Mouse (Mus musculus): ENCODE measurements around the gene Cobll1. TPM values are rescaled to one million over a fixed set of nuclear protein-coding genes. Genes with fewer than 3 reads are reported as not detected.

Cobll1 gene
- polyA plus RNA-seq, 1 experiment from 2014 or later, result 3.0 TPM

DNA sequence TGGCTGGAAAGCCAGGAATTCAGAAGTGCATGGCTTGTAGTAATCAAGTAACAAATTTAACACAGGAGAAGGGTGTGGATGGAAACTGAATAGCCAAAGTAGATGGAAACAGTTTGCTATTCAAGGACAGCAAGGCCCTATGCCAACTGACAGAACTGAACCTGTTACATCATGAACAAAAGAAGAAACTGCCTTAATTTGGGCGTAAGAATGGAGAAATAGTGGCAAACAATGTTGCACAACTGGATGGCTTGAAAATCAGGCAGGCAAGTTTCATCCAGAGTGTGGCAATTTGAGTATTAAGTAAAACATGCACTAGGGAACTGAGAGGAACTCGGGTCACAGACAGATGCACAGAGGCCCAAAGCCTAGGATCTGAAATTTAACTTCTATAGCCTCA, 137.8 kb downstream of the Cobll1 start:
- H3K27ac ChIP-seq, result no peak overlapping the region
- no peaks in the 10 kb centered on the region for H3K36me3 ChIP-seq
- H3K9me3 ChIP-seq, result no peaks in the 10 kb centered on the region
- no peak overlapping the region for H3K4me2 ChIP-seq (replicated peaks)
- no peak overlapping the region for H3K9ac ChIP-seq
- no peak overlapping the region for H3K4me3 ChIP-seq
- 77% methylated on average over 2 of the region's 2 CpGs for WGBS
- H3K27me3 ChIP-seq, result no peaks in the 10 kb centered on the region
- no peaks in the 10 kb centered on the region for H3K4me1 ChIP-seq
- ATAC-seq (ENCODE audit: low FRiP score, low read depth), result no peak

DNA sequence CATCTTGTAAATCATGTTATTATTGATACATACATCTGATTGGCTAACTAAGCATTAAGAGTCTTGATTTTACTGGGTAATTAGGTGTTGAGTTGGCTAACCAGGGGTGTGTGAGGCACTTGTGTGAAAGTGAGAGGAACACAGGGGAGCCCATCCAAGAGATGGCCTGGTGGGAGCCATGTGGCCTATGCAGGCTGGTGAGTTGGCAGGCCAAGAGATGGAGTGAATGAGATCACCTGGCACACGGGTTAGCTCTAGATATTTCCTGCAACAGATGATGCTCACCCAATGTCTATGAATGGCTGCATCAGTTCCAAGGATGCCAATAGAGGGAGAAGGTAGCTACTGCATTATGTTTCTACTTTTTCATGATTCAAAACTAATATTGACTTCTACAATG, 139.2 kb downstream of the Cobll1 start:
- H3K27ac ChIP-seq, result no peak overlapping the region
- 0 out of 2 replicates have a peak, but pooled peaks cover 1% of the 10 kb centered on the region for H3K4me1 ChIP-seq
- H3K9me3 ChIP-seq, result no peaks in the 10 kb centered on the region
- H3K4me2 ChIP-seq (replicated peaks), result no peak overlapping the region
- no peak for ATAC-seq (ENCODE audit: low FRiP score, low read depth)
- H3K36me3 ChIP-seq, result no peaks in the 10 kb centered on the region
- no peaks in the 10 kb centered on the region for H3K27me3 ChIP-seq
- H3K4me3 ChIP-seq, result no peak overlapping the region
- no peak overlapping the region for H3K9ac ChIP-seq
- WGBS, result 94% methylated on average over 1 of the region's 1 CpGs

DNA sequence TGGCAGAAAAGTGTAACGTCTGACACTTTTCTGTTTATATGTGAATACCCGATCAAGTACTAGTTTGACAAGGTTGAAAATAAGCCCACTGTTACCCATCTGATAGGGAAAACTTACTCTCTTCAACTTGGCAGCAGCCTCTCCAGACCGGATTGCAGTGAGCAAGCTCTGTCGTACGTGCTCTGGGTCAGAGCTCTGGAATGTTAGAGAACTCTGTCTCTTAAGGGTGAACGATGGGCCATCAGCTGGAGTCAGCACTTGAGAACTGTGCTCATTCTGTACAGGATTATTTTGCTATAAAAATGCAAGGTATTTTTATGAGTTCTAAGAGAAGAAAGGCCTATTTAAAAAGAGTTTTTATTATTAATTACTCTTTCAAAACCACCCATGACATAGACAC, 143.6 kb downstream of the Cobll1 start:
- Histone ChIP-seq H3K4me2 (replicated peaks) (no peak overlapping the region), H3K4me3 (no peak overlapping the region), H3K27ac (no peak overlapping the region), H3K36me3 (no peaks in the 10 kb centered on the region), H3K9ac (no peak overlapping the region), H3K9me3 (no peaks in the 10 kb centered on the region), H3K27me3 (no peaks in the 10 kb centered on the region), H3K4me1 (peaks cover 7% of the 10 kb centered on the region)
- WGBS, result 62% methylated on average over 6 of the region's 6 CpGs
- no peak for ATAC-seq (ENCODE audit: low FRiP score, low read depth)

DNA sequence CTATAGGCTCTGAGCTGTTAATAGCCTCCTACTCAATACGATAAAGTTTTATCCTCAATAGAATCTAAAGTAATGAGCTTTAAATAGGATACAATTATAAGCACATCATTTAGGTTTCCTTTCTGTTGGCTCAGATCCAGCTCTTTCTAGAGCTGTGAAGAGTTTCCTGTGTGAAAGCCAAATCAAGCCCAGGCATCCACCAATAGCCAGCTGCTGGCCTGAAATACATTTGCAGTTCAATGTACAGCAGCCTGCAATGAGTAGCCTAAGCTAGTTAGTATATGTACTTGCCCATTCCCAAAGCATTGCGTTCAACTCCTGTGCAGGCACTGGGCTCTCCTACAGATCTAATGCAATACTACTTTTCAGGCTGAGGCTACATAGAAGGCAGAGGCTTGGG, 145.2 kb downstream of the Cobll1 start:
- no peak overlapping the region for H3K27ac ChIP-seq
- peaks cover 7% of the 10 kb centered on the region for H3K4me1 ChIP-seq
- H3K36me3 ChIP-seq, result no peaks in the 10 kb centered on the region
- WGBS, result 67% methylated on average over 2 of the region's 2 CpGs
- no peaks in the 10 kb centered on the region for H3K27me3 ChIP-seq
- no peak overlapping the region for H3K4me2 ChIP-seq (replicated peaks)
- no peak for ATAC-seq (ENCODE audit: low FRiP score, low read depth)
- H3K9ac ChIP-seq, result no peak overlapping the region
- H3K9me3 ChIP-seq, result no peaks in the 10 kb centered on the region
- H3K4me3 ChIP-seq, result no peak overlapping the region

DNA sequence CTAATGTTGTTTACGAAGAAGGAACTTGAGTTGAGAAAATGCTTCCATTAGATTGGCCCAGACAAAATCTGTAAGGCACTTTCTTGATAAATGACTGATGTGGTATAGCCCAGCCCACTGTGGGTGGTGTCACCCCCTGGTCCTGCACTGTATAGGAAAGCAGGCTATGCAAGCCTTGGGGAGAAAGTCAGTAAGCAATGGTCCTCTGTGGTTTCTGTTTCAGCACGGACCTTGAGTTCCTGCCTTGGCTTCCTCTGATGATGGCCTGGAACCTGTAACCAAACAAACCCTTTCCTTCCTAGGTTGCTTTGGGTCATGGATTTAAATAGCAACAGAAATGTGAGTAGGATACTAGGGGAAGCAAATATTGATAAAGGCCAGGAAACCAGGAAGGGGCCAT, 148.2 kb downstream of the Cobll1 start:
- Histone ChIP-seq H3K4me2 (replicated peaks) (no peak overlapping the region), H3K36me3 (no peaks in the 10 kb centered on the region), H3K4me3 (no peak overlapping the region), H3K4me1 (peaks cover 7% of the 10 kb centered on the region), H3K9me3 (no peaks in the 10 kb centered on the region), H3K9ac (no peak overlapping the region), H3K27ac (no peak overlapping the region), H3K27me3 (no peaks in the 10 kb centered on the region)
- ATAC-seq (ENCODE audit: low FRiP score, low read depth), result no peak
- WGBS, result 83% methylated on average over 2 of the region's 2 CpGs

DNA sequence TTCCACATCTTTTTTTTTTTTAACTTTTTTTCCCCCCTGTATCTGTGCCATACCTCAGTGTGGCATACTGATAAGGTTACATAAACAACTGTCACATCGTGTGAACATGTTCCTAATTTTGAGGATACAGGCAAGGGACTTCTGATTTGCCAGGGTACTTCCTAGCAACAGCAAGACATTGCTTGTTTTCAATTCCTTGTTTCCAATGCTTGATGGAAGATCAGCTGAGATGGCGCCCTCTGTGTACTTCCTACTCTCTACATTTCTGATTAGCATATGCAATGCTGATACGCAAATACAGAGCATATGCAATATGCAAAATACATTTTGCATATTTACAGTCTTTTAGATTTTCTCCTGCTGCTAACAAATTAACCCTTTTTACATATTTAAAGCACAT, 152.0 kb downstream of the Cobll1 start:
- 82% methylated on average over 3 of the region's 3 CpGs for WGBS

DNA sequence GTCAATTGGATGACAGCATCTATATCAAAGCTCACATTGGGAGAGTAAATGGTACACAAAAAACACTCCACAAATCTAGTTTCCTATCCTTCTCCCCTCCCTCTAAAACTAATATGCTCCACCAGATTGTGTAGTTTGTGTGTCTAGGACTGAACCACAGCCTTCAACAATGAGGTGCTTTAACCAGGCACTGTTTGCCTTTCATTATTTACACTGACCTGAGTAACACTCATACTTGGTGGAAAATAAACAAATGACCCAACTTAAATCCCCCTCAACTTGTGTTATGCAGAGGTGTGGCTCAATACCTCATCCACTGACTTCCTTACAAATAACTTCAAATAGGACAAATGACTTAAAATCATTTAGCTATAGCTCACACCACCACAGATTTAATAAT, 155.8 kb downstream of the Cobll1 start:
- no peak overlapping the region for H3K9ac ChIP-seq
- no peaks in the 10 kb centered on the region for H3K27me3 ChIP-seq
- no peak overlapping the region for H3K27ac ChIP-seq
- no peak overlapping the region for H3K4me2 ChIP-seq (replicated peaks)
- H3K36me3 ChIP-seq, result no peaks in the 10 kb centered on the region
- no peaks in the 10 kb centered on the region for H3K4me1 ChIP-seq
- no peaks in the 10 kb centered on the region for H3K9me3 ChIP-seq
- H3K4me3 ChIP-seq, result no peak overlapping the region
- ATAC-seq (ENCODE audit: low FRiP score, low read depth), result no peak

More for the DNA sequence above, 152.0 kb downstream of the Cobll1 start:
- Histone ChIP-seq H3K4me1 (no peaks in the 10 kb centered on the region), H3K27me3 (no peaks in the 10 kb centered on the region), H3K9me3 (no peaks in the 10 kb centered on the region), H3K4me2 (replicated peaks) (no peak overlapping the region), H3K36me3 (no peaks in the 10 kb centered on the region), H3K27ac (no peak overlapping the region), H3K4me3 (no peak overlapping the region), H3K9ac (no peak overlapping the region)
- ATAC-seq (ENCODE audit: low FRiP score, low read depth), result no peak

DNA sequence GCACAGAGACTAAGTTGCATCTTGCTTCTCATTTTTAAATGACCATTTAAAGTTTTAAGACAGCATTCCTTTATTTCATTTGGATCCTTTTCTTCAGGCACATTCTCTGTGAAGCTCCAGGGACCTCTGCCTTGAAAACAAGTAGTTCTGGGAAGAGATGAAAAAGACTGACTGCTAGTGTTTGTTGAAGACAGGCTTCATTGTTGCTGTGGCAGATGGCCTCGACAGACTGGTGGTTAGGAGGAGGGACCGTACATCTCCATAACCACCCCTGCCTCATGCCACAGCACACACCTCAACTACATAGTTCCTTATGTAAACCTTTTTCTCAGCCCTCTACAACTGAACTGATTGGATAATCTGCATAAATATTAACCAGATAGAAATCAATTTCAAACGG, 161.7 kb downstream of the Cobll1 start:
- Histone ChIP-seq H3K27me3 (no peaks in the 10 kb centered on the region), H3K4me2 (replicated peaks) (no peak overlapping the region), H3K9ac (no peak overlapping the region), H3K27ac (no peak overlapping the region), H3K4me3 (no peak overlapping the region), H3K4me1 (no peaks in the 10 kb centered on the region), H3K9me3 (no peaks in the 10 kb centered on the region), H3K36me3 (no peaks in the 10 kb centered on the region)
- WGBS, result 75% methylated on average over 3 of the region's 3 CpGs
- ATAC-seq (ENCODE audit: low FRiP score, low read depth), result no peak

DNA sequence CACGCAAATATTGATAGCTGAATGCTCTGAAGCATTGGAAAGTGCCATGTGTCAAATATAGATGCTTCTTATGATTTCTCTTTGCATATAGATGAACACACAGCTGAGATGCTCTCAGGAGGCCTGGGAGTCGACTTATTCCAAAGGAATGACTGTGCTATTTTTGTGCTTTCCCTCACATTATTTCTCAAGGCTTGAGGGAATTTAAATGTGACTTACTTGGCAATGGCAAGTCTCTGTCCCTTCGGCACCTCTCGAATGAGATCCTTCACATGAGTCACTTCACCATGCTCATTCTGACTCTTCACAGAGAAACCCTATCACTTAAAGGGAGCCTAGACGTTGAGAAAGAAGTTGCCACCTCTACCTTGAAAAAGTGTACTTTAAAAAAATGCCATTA, 163.4 kb downstream of the Cobll1 start:
- Histone ChIP-seq H3K4me1 (no peaks in the 10 kb centered on the region), H3K27ac (no peak overlapping the region), H3K9ac (no peak overlapping the region), H3K4me2 (replicated peaks) (no peak overlapping the region), H3K27me3 (no peaks in the 10 kb centered on the region), H3K4me3 (no peak overlapping the region), H3K9me3 (no peaks in the 10 kb centered on the region), H3K36me3 (no peaks in the 10 kb centered on the region)
- WGBS, result 93% methylated on average over 5 of the region's 5 CpGs
- ATAC-seq (ENCODE audit: low FRiP score, low read depth), result no peak

DNA sequence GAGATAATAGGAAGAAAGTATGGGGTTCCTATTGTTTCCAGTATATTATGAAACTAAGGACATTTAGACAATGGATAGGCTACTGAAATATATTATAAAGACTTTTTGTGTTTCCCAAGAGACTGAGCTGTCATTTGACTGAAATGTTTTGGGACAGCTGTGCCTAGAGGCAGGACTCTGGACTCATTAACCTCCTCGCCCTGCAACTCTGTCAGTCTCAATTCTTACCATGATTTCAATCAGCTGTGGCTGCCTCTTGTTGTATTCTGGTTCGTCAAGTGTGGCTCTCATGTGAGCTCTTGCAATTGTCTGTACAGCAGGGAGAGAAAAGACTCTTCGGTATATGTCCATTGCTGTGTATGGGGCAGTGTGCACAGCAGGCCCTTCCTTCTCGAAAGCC, 163.8 kb downstream of the Cobll1 start:
- H3K4me2 ChIP-seq (replicated peaks), result no peak overlapping the region
- no peaks in the 10 kb centered on the region for H3K27me3 ChIP-seq
- no peak overlapping the region for H3K4me3 ChIP-seq
- H3K9ac ChIP-seq, result no peak overlapping the region
- H3K4me1 ChIP-seq, result no peaks in the 10 kb centered on the region
- WGBS, result 78% methylated on average over 4 of the region's 4 CpGs
- H3K36me3 ChIP-seq, result no peaks in the 10 kb centered on the region
- H3K27ac ChIP-seq, result no peak overlapping the region
- no peak for ATAC-seq (ENCODE audit: low FRiP score, low read depth)
- H3K9me3 ChIP-seq, result no peaks in the 10 kb centered on the region

DNA sequence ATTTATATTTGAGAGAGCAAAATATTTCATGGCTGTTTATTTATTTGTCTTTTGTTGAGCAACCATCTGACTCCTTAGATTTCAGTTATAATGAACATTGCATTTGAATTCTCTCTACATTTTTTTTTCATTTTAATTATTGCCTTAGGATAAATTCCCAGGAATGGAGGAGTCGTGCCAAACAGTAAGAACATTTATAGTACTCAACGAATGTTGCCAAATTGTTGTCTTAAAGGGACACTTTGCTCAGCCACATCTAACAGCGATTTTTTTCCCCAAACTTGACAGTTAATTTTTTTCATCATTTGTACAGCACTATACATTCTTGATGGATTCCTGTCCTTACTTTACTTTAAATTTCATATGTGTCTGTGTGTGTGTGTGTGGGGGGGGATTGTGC, 167.0 kb downstream of the Cobll1 start:
- Histone ChIP-seq H3K27me3 (no peaks in the 10 kb centered on the region), H3K4me1 (no peaks in the 10 kb centered on the region), H3K4me2 (replicated peaks) (no peak overlapping the region), H3K4me3 (no peak overlapping the region), H3K27ac (no peak overlapping the region), H3K9me3 (no peaks in the 10 kb centered on the region), H3K9ac (no peak overlapping the region), H3K36me3 (no peaks in the 10 kb centered on the region)
- no peak for ATAC-seq (ENCODE audit: low FRiP score, low read depth)
- 69% methylated on average over 3 of the region's 3 CpGs for WGBS

DNA sequence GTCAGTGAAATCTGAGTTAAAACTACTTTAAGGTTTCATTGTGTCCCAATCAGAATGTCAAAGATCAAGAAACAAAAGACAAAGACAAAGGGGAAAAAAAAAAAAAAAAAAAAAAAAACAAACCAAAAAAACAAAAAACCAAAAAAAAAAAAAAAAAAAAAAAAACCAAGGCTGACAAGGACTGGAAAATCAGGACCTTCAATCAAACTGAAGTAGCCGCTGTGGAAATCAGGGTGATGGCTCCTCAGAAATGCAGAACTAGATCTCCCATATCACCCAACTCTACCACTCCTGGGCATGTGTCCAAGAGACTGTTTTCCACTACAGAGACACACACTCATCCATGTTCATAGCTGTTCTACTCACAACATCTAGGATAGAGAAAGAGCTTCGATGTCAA, 185.4 kb downstream of the Cobll1 start:
- no peak overlapping the region for H3K4me2 ChIP-seq (replicated peaks)
- no peaks in the 10 kb centered on the region for H3K4me1 ChIP-seq
- no peak overlapping the region for H3K9ac ChIP-seq
- ATAC-seq (ENCODE audit: low FRiP score, low read depth), result no peak
- H3K36me3 ChIP-seq, result no peaks in the 10 kb centered on the region
- no peaks in the 10 kb centered on the region for H3K27me3 ChIP-seq
- no peaks in the 10 kb centered on the region for H3K9me3 ChIP-seq
- no peak overlapping the region for H3K27ac ChIP-seq
- WGBS, result 97% methylated on average over 2 of the region's 2 CpGs
- no peak overlapping the region for H3K4me3 ChIP-seq

DNA sequence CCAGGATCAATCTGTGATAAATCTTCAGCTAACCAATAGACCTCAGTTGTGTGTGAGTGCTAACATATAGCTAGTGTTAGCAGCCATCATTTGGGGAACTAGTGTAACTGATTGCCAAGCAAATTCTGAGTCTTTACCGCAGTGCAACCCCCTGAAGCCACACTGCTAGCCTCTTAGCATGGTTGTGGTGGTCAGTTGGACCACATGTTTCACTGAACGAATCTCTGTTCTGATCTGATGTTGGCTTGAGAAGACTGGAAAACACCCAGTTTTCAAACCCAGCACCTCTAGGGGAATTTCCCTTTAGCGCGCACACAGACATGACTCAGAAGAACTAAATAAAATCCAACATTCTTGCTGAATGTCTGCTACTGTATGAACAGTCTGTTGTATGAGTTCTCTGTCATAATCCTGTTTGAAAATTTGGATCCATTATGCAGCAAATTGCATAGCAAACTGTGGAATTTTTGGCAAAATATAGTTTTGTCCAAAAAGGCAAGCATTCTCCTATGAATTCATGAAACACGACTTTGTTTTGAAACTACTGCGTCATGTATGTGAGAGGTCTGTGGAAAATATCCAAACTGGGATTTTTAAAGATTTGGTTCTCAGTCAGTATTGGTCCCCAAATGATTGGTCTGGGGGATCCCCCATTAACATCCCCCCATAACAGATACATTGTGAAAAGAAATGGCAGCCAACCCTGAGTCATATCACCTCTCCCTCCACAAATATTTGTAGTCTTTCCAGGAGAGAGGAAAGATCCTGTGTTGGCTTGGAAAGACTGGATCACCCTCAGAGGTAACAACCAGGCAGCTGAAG, 186.8 kb downstream of the Cobll1 start:
- no peaks in the 10 kb centered on the region for H3K27me3 ChIP-seq
- WGBS, result 88% methylated on average over 6 of the region's 6 CpGs
- H3K4me2 ChIP-seq (replicated peaks), result no peak overlapping the region
- no peak overlapping the region for H3K9ac ChIP-seq
- no peak overlapping the region for H3K4me3 ChIP-seq
- no peak for ATAC-seq (ENCODE audit: low FRiP score, low read depth)
- H3K9me3 ChIP-seq, result no peaks in the 10 kb centered on the region
- H3K27ac ChIP-seq, result no peak overlapping the region
- no peaks in the 10 kb centered on the region for H3K36me3 ChIP-seq
- no peaks in the 10 kb centered on the region for H3K4me1 ChIP-seq

All from limb, embryonic 13.5 days (tissue).